Mouse (Mus musculus): Measurements from ENCODE around the gene Trpc1. TPM values are rescaled to one million over a fixed set of nuclear protein-coding genes. Genes with fewer than 3 reads are reported as not detected.
A peak's percentile ranks its signal among the peaks of the same experiment; 100 is the strongest.

Trpc1 gene
- polyA plus RNA-seq, 1 experiment from 2014 or later = 2.3 TPM

DNA sequence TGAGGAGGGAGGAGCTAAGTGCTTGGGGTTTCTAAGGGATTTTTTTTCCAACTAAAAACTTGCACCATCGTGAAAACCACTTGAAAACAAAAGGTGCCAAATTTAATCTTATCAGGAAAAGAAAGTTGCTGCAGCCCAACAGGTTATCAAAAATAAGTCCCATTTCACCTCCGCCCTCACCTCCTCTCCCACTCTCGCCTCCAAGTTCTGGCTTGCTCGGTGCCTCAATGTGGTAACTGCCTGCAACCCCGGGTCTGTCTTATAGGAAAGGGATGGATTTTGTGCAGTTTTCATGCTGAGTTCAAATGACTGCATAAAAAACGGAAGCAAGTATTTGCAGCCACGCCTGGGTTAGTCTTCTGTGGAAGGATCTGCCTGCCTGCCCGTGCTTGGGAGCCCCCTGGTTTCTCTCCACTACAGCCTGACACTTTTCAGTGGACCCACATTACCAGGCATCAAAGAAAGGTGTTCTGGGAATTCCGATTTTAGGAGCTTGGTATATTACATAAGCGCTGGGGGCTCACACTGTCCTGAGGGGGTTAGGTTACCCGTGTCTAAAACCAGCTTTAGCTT lies 56.6 kb downstream of the Trpc1 start:
- Histone ChIP-seq H3K9me3 (replicated peaks) (no peaks in the 10 kb centered on the region), H3K27ac (replicated peaks) (no peak overlapping the region)

DNA sequence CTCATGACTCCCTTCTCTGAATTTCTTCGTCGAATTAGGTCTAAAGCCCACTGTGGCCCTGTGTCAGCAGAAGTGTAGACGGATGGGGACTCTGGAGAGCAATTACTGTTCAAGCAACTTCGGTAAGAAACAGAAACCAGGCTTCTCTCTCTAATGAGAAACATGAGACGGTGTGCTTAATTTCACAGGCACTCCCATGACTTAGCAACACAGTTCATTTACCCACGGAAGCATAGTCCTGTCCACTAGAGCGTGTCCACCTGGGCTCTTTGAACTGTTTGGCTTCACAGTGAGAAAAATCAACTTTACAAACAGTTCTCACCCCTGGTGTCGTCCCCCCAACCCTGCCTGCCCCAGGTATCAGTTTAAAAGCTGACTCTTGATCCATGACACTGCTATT lies 57.4 kb downstream of the Trpc1 start:
- H3K27me3 ChIP-seq (ENCODE audit: low read depth, poor library complexity, severe bottlenecking) = no peaks in the 10 kb centered on the region
- DNase-seq (ENCODE audit: low spot score) = no peak
- WGBS = 84% methylated on average over 8 of the region's 8 CpGs

More for the DNA sequence above, 56.6 kb downstream of the Trpc1 start:
- no peaks in the 10 kb centered on the region for H3K4me1 ChIP-seq
- 84% methylated on average over 11 of the region's 11 CpGs for WGBS
- H3K27me3 ChIP-seq (ENCODE audit: low read depth, poor library complexity, severe bottlenecking) = no peaks in the 10 kb centered on the region
- H3K4me3 ChIP-seq = no peak overlapping the region
- no peak for DNase-seq (ENCODE audit: low spot score)
- H3K36me3 ChIP-seq = no peaks in the 10 kb centered on the region

DNA sequence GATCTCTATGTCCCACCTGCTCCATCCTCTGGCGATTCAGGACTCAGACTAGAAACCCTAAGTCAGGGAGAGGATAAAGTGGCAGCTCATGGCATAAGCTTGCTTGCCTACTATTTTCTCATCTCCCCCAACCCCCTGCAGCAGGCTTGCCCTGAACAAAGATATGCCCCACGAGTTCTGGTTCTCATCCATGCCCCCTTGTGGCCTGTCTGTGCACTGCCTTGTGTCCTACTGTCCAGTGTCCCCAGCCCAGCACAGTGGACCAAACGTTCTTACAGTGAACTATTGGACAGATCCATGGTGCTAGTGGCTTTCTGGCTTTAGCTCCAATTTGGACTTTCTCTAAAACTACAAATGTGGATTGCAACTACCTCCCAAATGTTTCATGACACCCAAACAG lies 62.1 kb downstream of the Trpc1 start:
- Histone ChIP-seq H3K4me3 (no peak overlapping the region), H3K4me1 (peaks cover 9% of the 10 kb centered on the region), H3K27ac (replicated peaks) (no peak overlapping the region), H3K9me3 (replicated peaks) (no peaks in the 10 kb centered on the region), H3K27me3 (ENCODE audit: low read depth, poor library complexity, severe bottlenecking) (peaks cover 7% of the 10 kb centered on the region; the same call in 1 of the 2 replicates), H3K36me3 (no peaks in the 10 kb centered on the region)
- WGBS = 73% methylated on average over 3 of the region's 3 CpGs
- peak; percentile 34 for DNase-seq (ENCODE audit: low spot score)

More for the DNA sequence above, 57.4 kb downstream of the Trpc1 start:
- Histone ChIP-seq H3K9me3 (replicated peaks) (no peaks in the 10 kb centered on the region), H3K27ac (replicated peaks) (no peak overlapping the region), H3K4me3 (no peak overlapping the region), H3K36me3 (no peaks in the 10 kb centered on the region), H3K4me1 (no peaks in the 10 kb centered on the region)

DNA sequence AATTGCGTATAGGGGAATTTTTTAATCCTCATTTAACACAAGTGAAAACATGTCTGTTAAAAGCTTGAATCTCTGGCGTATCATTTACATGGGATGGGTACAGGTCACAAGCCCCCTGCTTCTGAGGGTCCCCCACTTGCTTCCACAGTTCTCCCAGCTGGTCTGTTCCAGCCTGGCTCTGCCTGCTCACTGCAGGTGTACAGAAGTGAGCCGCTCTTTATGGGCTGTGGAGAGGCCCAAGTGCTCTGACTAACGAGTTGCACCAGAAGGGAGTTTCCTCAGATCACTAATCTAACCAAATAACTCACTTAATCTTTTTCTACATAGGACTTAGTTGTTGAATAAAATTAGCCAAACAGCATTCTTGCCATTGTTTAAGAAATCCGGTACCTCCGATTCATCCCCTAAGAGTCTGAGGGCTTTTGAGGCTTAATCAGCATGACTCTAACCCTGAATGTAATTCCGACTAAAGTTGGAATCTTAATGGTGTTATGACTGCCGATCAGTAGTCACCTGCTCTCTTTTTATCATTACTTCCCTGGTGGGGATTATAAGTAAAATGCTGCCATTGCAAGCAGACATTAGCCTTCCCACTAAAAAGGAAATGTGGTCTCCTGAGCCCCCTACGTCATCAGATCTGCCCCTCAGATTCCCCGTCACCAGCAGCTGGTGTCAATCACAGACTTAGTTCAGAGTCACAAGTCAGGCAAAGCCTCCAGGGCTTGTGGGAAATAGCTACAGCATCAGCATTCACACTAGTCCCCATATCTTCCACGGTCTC lies 64.3 kb downstream of the Trpc1 start:
- H3K9me3 ChIP-seq (replicated peaks) = no peaks in the 10 kb centered on the region
- H3K4me3 ChIP-seq = no peak overlapping the region
- H3K27ac ChIP-seq (replicated peaks) = no peak overlapping the region
- WGBS = 37% methylated on average over 11 of the region's 11 CpGs
- DNase-seq (ENCODE audit: low spot score) = peak; percentile 33
- peaks cover 7% of the 10 kb centered on the region; the same call in 1 of the 2 replicates for H3K27me3 ChIP-seq (ENCODE audit: low read depth, poor library complexity, severe bottlenecking)
- no peaks in the 10 kb centered on the region for H3K36me3 ChIP-seq
- H3K4me1 ChIP-seq = peaks cover 13% of the 10 kb centered on the region

DNA sequence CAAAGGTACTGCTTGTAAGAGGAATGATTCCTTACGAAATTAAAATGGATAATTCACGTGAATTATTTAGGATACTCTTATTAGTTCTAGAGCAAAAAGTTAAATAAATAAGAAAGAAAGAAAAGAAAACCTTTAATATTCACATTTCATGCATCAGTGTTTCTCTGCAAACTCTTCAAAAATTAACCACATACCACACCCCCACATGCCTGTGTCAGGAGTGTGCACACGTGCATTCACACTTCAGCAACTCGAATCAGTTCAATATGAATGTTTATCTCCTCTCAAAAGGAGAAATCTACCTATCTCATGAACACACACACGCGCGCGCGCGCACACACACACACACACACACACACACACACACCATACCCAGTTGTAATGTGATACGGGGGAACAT lies 69.5 kb downstream of the Trpc1 start:
- H3K27me3 ChIP-seq (ENCODE audit: low read depth, poor library complexity, severe bottlenecking) = peaks cover 7% of the 10 kb centered on the region; the same call in 1 of the 2 replicates
- H3K36me3 ChIP-seq = no peaks in the 10 kb centered on the region
- WGBS = 95% methylated on average over 11 of the region's 11 CpGs
- H3K27ac ChIP-seq (replicated peaks) = no peak overlapping the region
- H3K4me3 ChIP-seq = no peak overlapping the region
- no peaks in the 10 kb centered on the region for H3K9me3 ChIP-seq (replicated peaks)
- DNase-seq (ENCODE audit: low spot score) = no peak
- H3K4me1 ChIP-seq = peaks cover 7% of the 10 kb centered on the region

DNA sequence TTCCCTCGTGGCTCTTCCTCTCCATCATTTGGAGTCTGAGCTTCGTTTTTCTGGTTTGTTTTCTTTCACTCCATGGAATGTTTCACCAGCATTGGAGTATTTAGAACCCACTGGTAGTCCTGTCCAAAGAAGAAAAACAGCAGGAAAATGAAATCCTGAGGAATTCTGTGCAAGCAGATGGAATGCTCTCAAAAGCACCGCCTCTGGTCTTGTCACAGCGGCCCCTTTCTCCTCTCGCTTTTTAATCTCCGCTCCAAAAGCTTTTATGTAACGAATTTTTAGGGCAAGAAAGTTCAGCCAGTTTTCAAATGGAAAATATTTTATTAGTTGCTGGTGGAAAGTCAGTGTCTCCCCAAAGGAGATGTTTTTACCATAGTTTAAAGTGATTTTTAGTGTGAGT lies 70.2 kb downstream of the Trpc1 start:
- Histone ChIP-seq H3K4me3 (no peak overlapping the region), H3K9me3 (replicated peaks) (no peaks in the 10 kb centered on the region), H3K36me3 (no peaks in the 10 kb centered on the region), H3K27ac (replicated peaks) (no peak overlapping the region), H3K4me1 (peaks cover 4% of the 10 kb centered on the region; the same call in 1 of the 2 replicates), H3K27me3 (ENCODE audit: low read depth, poor library complexity, severe bottlenecking) (peaks cover 6% of the 10 kb centered on the region; the same call in 1 of the 2 replicates)
- WGBS = 76% methylated on average over 7 of the region's 7 CpGs
- no peak for DNase-seq (ENCODE audit: low spot score)

DNA sequence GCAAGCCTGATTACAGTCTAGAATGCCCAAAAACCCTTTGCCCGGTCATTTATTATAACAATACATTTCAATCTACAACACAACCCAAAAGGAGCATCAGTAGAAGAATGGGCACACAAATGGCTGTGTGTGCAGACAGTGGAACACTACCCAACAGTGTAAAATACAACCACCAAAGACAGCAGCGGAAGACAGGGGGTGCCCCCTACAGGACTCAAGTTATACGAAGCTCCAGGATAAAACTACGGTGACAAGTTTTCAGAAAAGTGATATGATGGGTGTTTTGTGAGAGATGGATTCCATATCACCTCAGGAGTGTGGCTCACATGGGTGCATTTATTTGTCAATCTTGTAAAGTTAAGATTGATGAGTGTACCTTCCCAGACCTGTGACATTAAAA lies 74.2 kb downstream of the Trpc1 start:
- WGBS = 96% methylated on average over 4 of the region's 4 CpGs
- Histone ChIP-seq H3K9me3 (replicated peaks) (0 out of 2 replicates have a peak, but pooled peaks cover 4% of the 10 kb centered on the region), H3K4me3 (no peak overlapping the region), H3K27me3 (ENCODE audit: low read depth, poor library complexity, severe bottlenecking) (no peaks in the 10 kb centered on the region), H3K27ac (replicated peaks) (no peak overlapping the region), H3K4me1 (no peaks in the 10 kb centered on the region), H3K36me3 (0 out of 2 replicates have a peak, but pooled peaks cover 4% of the 10 kb centered on the region)
- no peak for DNase-seq (ENCODE audit: low spot score)

DNA sequence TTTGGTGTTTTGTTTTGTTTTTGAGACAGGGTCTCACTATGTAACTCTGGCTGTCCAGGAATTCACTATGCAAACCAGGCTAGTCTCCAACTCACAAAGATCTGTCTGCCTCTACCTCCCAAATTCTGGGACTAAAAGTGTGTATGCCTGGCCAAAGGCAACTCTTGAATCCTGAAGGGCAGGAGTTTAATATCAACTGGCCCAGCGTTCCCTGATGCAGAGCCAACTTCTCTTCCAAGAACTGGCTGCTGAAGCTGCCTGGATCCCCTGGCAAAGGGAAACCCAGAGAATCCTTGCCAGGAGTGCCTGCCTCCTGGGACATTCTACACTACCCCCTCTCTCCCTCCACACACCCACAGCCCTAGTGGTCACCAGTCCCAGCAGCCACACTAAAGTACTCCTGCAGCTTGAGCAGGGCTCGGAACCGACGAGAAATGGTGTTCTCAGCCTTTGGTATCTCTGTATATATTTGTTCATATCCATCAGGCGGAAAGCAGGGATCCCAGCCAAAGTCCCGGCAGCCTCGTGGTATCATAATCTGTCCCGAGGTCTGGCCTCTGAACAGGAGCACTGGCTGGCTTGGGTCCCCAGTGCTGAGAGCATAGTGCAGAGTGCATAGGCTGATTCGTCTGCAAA lies 75.0 kb downstream of the Trpc1 start:
- WGBS = 89% methylated on average over 9 of the region's 9 CpGs
- H3K27me3 ChIP-seq (ENCODE audit: low read depth, poor library complexity, severe bottlenecking) = no peaks in the 10 kb centered on the region
- H3K36me3 ChIP-seq = 0 out of 2 replicates have a peak, but pooled peaks cover 8% of the 10 kb centered on the region
- no peaks in the 10 kb centered on the region for H3K4me1 ChIP-seq
- 0 out of 2 replicates have a peak, but pooled peaks cover 4% of the 10 kb centered on the region for H3K9me3 ChIP-seq (replicated peaks)
- no peak for DNase-seq (ENCODE audit: low spot score)
- H3K4me3 ChIP-seq = no peak overlapping the region
- no peak overlapping the region for H3K27ac ChIP-seq (replicated peaks)

DNA sequence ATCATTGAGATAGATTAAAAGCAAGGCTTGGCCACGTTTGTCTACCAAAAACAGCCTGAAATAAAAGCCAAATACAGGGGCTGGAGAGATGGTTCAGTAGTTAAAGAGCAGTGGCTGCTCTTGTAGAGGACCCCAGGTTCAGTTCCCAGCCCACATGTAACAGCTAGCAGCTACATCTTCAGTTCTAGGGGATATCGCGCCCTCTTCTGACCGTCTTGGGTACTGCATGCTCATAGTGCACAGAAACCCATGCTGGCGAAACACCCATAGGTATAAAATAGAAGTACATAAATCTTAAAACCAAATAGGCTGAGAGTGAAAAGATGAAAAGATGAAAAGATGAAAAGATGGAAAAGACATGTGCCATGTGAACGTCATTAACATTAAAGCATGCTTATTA lies 77.4 kb downstream of the Trpc1 start:
- H3K4me3 ChIP-seq = no peak overlapping the region
- H3K27ac ChIP-seq (replicated peaks) = no peak overlapping the region
- no peak for DNase-seq (ENCODE audit: low spot score)
- no peaks in the 10 kb centered on the region for H3K27me3 ChIP-seq (ENCODE audit: low read depth, poor library complexity, severe bottlenecking)
- 82% methylated on average over 6 of the region's 6 CpGs for WGBS
- H3K36me3 ChIP-seq = 0 out of 2 replicates have a peak, but pooled peaks cover 8% of the 10 kb centered on the region
- H3K4me1 ChIP-seq = peaks cover 3% of the 10 kb centered on the region; the same call in 1 of the 2 replicates
- H3K9me3 ChIP-seq (replicated peaks) = 0 out of 2 replicates have a peak, but pooled peaks cover 4% of the 10 kb centered on the region

DNA sequence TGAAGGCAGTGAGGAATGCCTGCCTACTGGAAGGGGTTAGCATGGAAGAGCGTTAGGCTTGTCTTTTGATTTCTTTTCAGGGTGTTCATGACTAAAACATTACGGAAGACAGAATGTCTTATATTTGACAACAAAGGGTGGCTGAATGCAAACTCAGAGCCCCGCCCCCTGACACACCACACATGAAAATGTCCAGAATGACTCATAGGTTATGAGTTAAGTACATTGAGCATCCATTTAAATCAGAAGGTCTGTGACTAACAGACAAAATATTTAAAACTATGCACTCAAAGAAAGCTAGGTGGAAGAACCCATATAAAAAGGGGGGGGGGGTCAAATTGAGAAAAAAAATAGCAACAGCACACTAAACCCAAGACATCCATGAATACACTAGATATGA lies 77.8 kb downstream of the Trpc1 start:
- Histone ChIP-seq H3K27me3 (ENCODE audit: low read depth, poor library complexity, severe bottlenecking) (no peaks in the 10 kb centered on the region), H3K4me3 (no peak overlapping the region), H3K9me3 (replicated peaks) (0 out of 2 replicates have a peak, but pooled peaks cover 4% of the 10 kb centered on the region), H3K4me1 (peaks cover 6% of the 10 kb centered on the region; the same call in 1 of the 2 replicates), H3K36me3 (0 out of 2 replicates have a peak, but pooled peaks cover 8% of the 10 kb centered on the region), H3K27ac (replicated peaks) (no peak overlapping the region)
- WGBS = 93% methylated on average over 3 of the region's 3 CpGs
- DNase-seq (ENCODE audit: low spot score) = no peak

DNA sequence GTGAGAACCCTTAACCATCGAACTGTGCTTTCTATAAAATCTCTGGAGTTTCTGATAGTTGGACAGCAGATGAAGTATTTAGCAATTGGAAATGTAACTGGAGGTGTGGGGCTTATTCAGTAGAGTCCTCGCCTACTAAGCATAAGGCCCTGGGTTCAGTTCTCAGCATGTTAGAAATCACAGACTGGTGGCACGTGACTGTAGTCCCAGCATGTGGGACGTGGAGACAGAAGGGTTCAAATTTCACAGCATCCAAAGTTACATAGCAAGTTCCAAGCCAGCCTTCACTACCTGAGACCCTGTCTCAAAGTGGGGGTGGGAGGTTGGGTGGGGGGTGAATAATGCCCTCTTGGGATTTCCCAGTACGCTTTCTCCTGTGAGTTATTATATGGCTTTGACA lies 81.9 kb downstream of the Trpc1 start:
- no peak for DNase-seq (ENCODE audit: low spot score)
- H3K27me3 ChIP-seq (ENCODE audit: low read depth, poor library complexity, severe bottlenecking) = no peaks in the 10 kb centered on the region
- H3K4me3 ChIP-seq = no peak overlapping the region
- H3K9me3 ChIP-seq (replicated peaks) = 0 out of 2 replicates have a peak, but pooled peaks cover 4% of the 10 kb centered on the region
- H3K27ac ChIP-seq (replicated peaks) = no peak overlapping the region
- 0 out of 2 replicates have a peak, but pooled peaks cover 8% of the 10 kb centered on the region for H3K36me3 ChIP-seq
- H3K4me1 ChIP-seq = peaks cover 6% of the 10 kb centered on the region; the same call in 1 of the 2 replicates
- 71% methylated on average over 5 of the region's 5 CpGs for WGBS

DNA sequence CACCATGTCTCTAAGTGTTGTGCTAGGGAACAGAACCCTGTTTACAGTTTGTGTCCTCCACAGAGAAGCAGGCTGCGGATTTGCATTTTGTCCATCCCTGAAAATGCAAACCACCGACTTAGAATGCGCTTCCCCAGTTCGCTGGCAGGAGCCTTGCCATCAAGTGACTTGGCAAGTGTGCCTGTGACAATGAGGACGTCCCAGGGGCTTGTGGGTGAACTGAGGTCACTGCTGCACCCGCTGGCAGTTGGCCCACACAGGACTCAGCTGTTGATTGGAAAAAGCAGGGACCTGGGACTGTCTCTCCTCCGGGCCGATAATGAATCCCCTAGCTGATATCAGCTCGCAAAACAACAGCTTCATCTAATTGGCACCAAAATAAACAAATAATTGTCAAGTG lies 82.3 kb downstream of the Trpc1 start:
- Histone ChIP-seq H3K27me3 (ENCODE audit: low read depth, poor library complexity, severe bottlenecking) (no peaks in the 10 kb centered on the region), H3K9me3 (replicated peaks) (0 out of 2 replicates have a peak, but pooled peaks cover 3% of the 10 kb centered on the region), H3K27ac (replicated peaks) (no peak overlapping the region), H3K4me3 (no peak overlapping the region), H3K4me1 (peaks cover 6% of the 10 kb centered on the region; the same call in 1 of the 2 replicates), H3K36me3 (0 out of 2 replicates have a peak, but pooled peaks cover 8% of the 10 kb centered on the region)
- 52% methylated on average over 9 of the region's 9 CpGs for WGBS
- DNase-seq (ENCODE audit: low spot score) = no peak
